Mouse (Mus musculus) liver, adult 2 months (tissue): ENCODE data around the gene Heca.

Experiments
- CTCF ChIP-seq: fragments of 200-500 bp; IDR thresholded peaks from 2 replicates; pipeline ENCODE4 v1.5.1; 2011; ENCODE audit warnings: low read depth, low read length, control low read depth
- POLR2A ChIP-seq: fragments of 200-500 bp; IDR thresholded peaks from 2 replicates; pipeline ENCODE4 v1.6.1; 2011; ENCODE audit warnings: low read length, control low read depth; ENCODE audit not compliant: insufficient read depth; ENCODE audit errors: extremely low read depth

GRCm38 (mm10) chr10:17950761-17951160 lies 2.9 kb upstream of the Heca start:
- TF ChIP-seq CTCF (no peak), POLR2A (no peak)
